Mouse (Mus musculus) midbrain, embryonic 14.5 days (tissue): ENCODE measurements at regions not wholly inside any gene's neighbourhood (a gene's known extent, or its start where the extent isn't known, plus 50 kb on each side); places are given as distances from the start of the nearest gene placed in this dataset.
A peak's percentile ranks its signal among the peaks of the same experiment; 100 is the strongest.
"Not testable (repeated sequence)": the region's sequence is repeated elsewhere in the genome, so short reads cannot be mapped to it uniquely, and the experiment has no call there.

Experiments used
- ATAC-seq: fragments of 200-750 bp; cut with Nextera tagmentation; 2 replicates; pipeline ENCODE4 v1.8.0; 2017; ENCODE audit warnings: moderate number of reproducible peaks, moderate library complexity; ENCODE audit not compliant: low FRiP score, low TSS enrichment
- DNase-seq: peaks from one replicate; pipeline ENCODE4 v3.0.0-alpha.2; 2015
- H3K27ac ChIP-seq: fragments of 300-500 bp; sonication (generic); replicated peaks from 2 replicates; pipeline ENCODE4 v1.5.1; 2014; ENCODE audit warnings: mild to moderate bottlenecking, low read depth, low read length, moderate library complexity
- H3K27me3 ChIP-seq: fragments of 300-500 bp; sonication (generic); 2 replicates; pipeline ENCODE4 v1.6.1; 2014; ENCODE audit warnings: low read length, control low read depth, mixed read lengths; ENCODE audit not compliant: control insufficient read depth, insufficient read depth
- H3K36me3 ChIP-seq: fragments of 300-500 bp; sonication (generic); 2 replicates; pipeline ENCODE4 v1.6.1; 2014; ENCODE audit warnings: low read length, control low read depth; ENCODE audit not compliant: control insufficient read depth, insufficient read depth
- H3K4me1 ChIP-seq: fragments of 300-500 bp; sonication (generic); 2 replicates; pipeline ENCODE4 v1.6.1; 2014; ENCODE audit warnings: mild to moderate bottlenecking, antibody characterized with exemption, low read length, control low read depth; ENCODE audit not compliant: control insufficient read depth, insufficient read depth
- H3K4me2 ChIP-seq: fragments of 300-500 bp; sonication (generic); 2 replicates; pipeline ENCODE4 v1.6.1; 2014; ENCODE audit warnings: mild to moderate bottlenecking, low read length, moderate library complexity
- H3K4me3 ChIP-seq: fragments of 300-500 bp; sonication (generic); replicated peaks from 2 replicates; pipeline ENCODE4 v1.5.1; 2014; ENCODE audit warnings: low read depth, low read length
- H3K9ac ChIP-seq: fragments of 300-500 bp; sonication (generic); replicated peaks from 2 replicates; pipeline ENCODE4 v1.6.1; 2014; ENCODE audit warnings: mild to moderate bottlenecking, low read length, moderate library complexity
- H3K9me3 ChIP-seq: fragments of 300-500 bp; sonication (generic); 2 replicates; pipeline ENCODE4 v1.6.1; 2016; ENCODE audit warnings: low read length, control low read depth, mixed read lengths; ENCODE audit not compliant: control insufficient read depth
- WGBS: fragments of 180-500 bp; shearing (Covaris S2); extraction: QIAGEN DNeasy Blood & Tissue Kit; methylation state at CpG from one replicate; pipeline ENCODE4 v1.1.7; 2014; 5-methylcytosine and 5-hydroxymethylcytosine counted together

DNA sequence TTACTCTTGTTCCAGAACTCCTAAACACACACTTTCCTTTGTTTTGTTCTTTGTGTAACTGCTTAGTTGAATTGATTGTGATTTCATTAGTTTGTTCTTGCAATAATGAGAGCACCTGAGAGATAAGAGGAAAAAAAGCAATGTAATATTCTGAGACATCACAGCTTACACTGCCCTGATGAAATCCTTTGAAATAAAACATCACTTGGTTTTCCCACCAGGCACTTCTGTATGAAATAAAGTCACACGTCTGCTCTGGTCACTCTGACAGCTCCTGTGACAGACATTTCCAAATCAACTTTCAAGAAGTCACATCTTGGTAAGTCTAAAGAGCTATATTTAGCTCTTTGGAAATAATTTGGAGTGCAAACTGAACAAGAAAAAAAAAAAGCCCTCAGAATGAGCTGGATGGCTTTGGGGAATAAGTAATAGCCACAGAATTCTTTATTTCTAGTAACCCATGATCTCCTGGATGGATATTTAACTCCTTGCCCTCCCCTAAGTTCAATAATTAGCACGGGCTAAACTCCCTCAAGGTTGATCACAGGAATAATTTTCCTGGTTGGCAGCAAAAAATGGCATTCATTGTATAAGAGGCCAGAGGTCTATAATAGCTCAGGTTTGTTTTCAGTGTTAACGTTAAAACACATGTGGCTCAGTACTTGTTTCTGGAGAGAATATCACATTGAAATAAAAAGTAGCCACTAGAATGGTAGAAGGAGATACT, 452.4 kb upstream of the Kif18a start:
- no peak overlapping the region for H3K4me3 ChIP-seq
- H3K27ac ChIP-seq: peak overlapping the region; percentile 53
- H3K4me2 ChIP-seq: no peak overlapping the region; the same call in 1 of the 2 replicates
- H3K4me1 ChIP-seq: peaks cover 11% of the 10 kb centered on the region; the same call in 1 of the 2 replicates
- no peaks in the 10 kb centered on the region for H3K36me3 ChIP-seq
- WGBS: 30% methylated on average over 3 of the region's 3 CpGs
- H3K9me3 ChIP-seq: no peaks in the 10 kb centered on the region
- ATAC-seq (no peak), DNase-seq (peak; percentile 5)
- H3K9ac ChIP-seq: no peak overlapping the region; the same call in 1 of the 2 replicates
- H3K27me3 ChIP-seq: no peaks in the 10 kb centered on the region

DNA sequence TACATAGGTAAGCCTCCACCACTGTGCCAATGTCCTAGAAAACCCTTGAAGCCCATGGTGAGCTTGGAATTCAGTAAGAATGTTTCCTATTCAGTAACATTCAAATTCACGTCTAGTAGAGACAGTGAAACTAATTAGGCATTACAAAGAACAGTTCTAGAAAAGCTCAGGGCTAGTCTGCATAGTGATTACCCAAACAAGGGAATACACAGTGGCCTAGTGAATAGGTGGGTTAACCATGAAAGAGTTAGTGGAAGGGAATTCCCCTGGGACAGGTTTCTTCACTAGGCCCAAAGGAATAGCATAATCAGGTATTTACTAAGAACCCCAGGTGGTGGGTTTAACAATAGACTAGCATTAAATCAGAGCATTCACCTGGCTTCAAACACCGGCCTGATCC, 436.7 kb upstream of the Kif18a start:
- ATAC-seq, H3K9ac ChIP-seq, H3K9me3 ChIP-seq, H3K36me3 ChIP-seq, H3K4me1 ChIP-seq, H3K27ac ChIP-seq, H3K4me2 ChIP-seq, DNase-seq, H3K27me3 ChIP-seq, H3K4me3 ChIP-seq: not testable (repeated sequence)
- WGBS: 55% methylated on average over 2 of the region's 2 CpGs

DNA sequence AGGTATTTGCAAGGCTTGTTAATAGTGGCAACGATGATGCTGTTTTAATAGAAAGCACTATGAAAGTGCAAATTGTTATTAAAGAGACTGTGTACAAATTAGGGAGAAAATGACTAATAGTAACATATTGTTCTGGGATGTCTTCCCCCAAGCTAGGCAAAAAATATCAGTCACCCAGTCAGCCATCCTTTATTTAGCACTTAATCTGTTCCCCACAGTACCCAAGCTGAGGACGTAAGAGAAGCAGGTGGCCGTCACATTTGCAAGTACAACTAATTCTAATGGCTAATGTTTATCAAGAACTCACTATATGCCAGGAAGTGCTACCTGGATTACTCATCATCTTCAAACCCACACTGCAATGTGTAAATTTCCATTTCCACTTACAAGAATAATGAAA, 432.5 kb upstream of the Kif18a start:
- Histone ChIP-seq H3K9ac (no peak overlapping the region), H3K9me3 (no peaks in the 10 kb centered on the region), H3K27ac (no peak overlapping the region), H3K36me3 (no peaks in the 10 kb centered on the region), H3K4me3 (no peak overlapping the region), H3K4me1 (no peaks in the 10 kb centered on the region), H3K4me2 (no peak overlapping the region), H3K27me3 (no peaks in the 10 kb centered on the region)
- WGBS: 85% methylated on average over 3 of the region's 3 CpGs
- DNase-seq: no peak
- no peak for ATAC-seq

DNA sequence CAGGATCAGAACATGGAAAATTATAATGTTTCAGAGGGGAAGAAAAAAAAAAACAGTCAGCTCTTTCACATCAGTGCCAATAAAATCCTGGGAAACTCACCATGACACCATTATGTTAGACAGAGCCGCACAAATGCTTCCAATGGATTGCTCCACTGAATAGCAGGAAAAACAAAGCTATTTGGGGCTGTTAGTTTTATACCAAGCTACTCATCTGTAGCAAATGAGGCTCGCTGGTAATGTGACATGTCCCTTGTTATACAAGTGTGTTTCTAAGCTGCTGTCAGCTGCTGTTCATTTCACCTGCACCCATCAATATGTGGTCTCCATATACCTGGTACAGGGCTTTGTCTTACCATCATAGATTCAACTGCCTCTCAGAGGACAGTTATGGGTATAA, 426.1 kb upstream of the Kif18a start:
- no peak overlapping the region for H3K4me2 ChIP-seq
- no peaks in the 10 kb centered on the region for H3K36me3 ChIP-seq
- DNase-seq (peak; percentile 5), ATAC-seq (no peak)
- H3K4me3 ChIP-seq: no peak overlapping the region
- WGBS: 33% methylated on average over 2 of the region's 2 CpGs
- no peaks in the 10 kb centered on the region for H3K9me3 ChIP-seq
- H3K27ac ChIP-seq: no peak overlapping the region
- no peaks in the 10 kb centered on the region for H3K27me3 ChIP-seq
- H3K4me1 ChIP-seq: no peaks in the 10 kb centered on the region
- H3K9ac ChIP-seq: no peak overlapping the region

DNA sequence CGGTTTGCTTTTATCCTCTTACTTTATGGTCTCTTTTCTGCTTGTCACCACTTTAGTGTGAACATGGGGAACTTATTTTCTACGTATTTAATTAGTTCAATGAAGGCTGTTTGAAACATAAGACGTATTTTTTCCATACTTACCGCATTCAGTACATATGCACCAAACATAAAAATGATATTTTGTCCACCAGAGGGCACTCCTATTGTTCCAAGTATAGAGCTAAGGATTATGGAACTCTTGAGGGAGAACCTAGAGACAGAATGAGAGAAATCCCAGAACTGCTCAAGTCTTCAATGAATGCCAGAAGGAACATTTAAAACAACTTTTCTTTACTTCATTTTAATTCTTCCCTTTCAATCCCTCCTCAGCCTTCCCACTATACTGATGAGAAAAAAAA, 403.4 kb upstream of the Kif18a start:
- ATAC-seq (0 out of 2 replicates have a peak, but pooled peaks have one; percentile 58), DNase-seq (peak; percentile 75)
- H3K9ac ChIP-seq: no peak overlapping the region
- H3K36me3 ChIP-seq: no peaks in the 10 kb centered on the region
- H3K27me3 ChIP-seq: no peaks in the 10 kb centered on the region
- 71% methylated on average over 4 of the region's 4 CpGs for WGBS
- H3K4me3 ChIP-seq: no peak overlapping the region
- H3K27ac ChIP-seq: no peak overlapping the region
- H3K4me2 ChIP-seq: no peak overlapping the region
- H3K4me1 ChIP-seq: no peaks in the 10 kb centered on the region
- H3K9me3 ChIP-seq: no peaks in the 10 kb centered on the region; the same call in 1 of the 2 replicates

DNA sequence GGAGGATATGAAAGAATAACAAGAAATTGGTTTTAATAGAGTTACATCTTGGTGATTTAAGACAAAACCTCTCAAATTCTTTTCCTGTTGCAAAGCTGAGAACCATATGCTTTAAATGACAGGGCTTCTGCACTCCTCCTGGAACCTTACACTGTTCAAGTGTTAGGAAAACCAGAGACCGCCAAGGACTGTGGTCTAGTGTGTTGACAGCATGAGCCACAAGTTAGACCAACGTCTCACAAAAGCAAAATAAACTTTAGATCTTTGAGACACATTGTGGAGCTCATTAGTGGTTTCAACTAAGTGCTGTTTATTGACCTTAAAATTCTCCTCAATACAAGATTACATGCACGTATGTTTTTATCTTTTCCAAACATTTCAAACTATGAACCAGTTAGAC, 402.9 kb upstream of the Kif18a start:
- no peak overlapping the region for H3K27ac ChIP-seq
- no peak overlapping the region for H3K4me2 ChIP-seq
- no peaks in the 10 kb centered on the region for H3K36me3 ChIP-seq
- H3K4me1 ChIP-seq: no peaks in the 10 kb centered on the region
- ATAC-seq (no peak), DNase-seq (no peak)
- H3K27me3 ChIP-seq: no peaks in the 10 kb centered on the region
- no peaks in the 10 kb centered on the region; the same call in 1 of the 2 replicates for H3K9me3 ChIP-seq
- H3K4me3 ChIP-seq: no peak overlapping the region
- WGBS: 83% methylated on average over 3 of the region's 3 CpGs
- no peak overlapping the region for H3K9ac ChIP-seq

DNA sequence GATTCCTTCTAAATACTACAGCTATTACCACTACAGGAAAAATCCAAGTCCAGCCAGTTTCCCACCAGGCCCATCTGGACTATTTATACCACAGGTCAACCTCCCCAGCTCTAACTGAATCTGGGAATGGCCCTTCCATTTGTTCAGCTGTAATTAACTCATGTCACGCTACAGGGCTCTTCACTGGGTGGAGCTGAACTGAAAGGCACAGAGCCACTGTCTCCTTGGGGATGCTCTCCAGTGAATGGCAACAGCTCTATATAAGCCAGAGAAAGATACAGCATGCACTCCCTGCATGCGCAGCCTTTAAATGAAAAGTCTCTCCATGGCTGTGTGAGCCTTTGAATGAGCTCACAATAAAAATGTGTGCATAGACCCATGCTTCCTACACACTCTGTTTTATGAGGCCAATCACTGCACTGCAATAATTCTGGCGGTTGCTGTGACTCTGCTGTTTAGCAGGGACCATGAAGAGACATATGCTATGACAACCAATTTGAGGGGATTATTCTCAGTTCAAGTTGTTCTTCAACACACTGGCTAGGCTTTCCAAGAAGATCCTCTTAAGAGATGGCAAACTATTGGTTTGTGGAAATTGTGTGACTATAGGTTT, 376.3 kb upstream of the Kif18a start:
- ATAC-seq: peak; percentile 58; the same call in 1 of the 2 replicates
- Histone ChIP-seq H3K4me3 (no peak overlapping the region), H3K4me1 (no peaks in the 10 kb centered on the region), H3K27ac (no peak overlapping the region), H3K4me2 (no peak overlapping the region), H3K9ac (no peak overlapping the region), H3K27me3 (no peaks in the 10 kb centered on the region), H3K9me3 (no peaks in the 10 kb centered on the region), H3K36me3 (no peaks in the 10 kb centered on the region)
- peak; percentile 43 for DNase-seq
- 25% methylated on average over 3 of the region's 3 CpGs for WGBS

DNA sequence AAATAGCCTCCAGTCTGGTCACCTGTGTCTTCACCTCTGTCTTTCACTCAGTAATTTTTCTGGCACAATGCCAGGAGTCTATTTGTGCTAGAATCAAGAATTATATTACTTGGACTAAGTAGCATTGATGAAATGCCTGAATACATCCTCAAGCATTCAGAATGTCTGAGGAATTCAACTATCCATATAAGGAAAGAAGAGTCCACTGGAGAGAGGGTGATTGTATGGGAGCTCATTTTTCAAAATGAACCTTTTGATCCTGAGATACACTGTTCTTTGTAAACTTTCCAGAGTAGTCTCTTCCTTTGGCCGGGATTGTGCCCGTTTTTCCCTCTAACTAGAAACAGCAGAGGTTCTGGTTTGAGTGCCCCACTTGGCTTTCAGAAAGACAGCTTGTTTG, 367.0 kb upstream of the Kif18a start:
- H3K27ac ChIP-seq: no peak overlapping the region
- no peaks in the 10 kb centered on the region for H3K9me3 ChIP-seq
- H3K36me3 ChIP-seq: no peaks in the 10 kb centered on the region
- DNase-seq (no peak), ATAC-seq (no peak)
- no peak overlapping the region for H3K4me3 ChIP-seq
- H3K4me1 ChIP-seq: no peaks in the 10 kb centered on the region
- no peak overlapping the region for H3K9ac ChIP-seq
- H3K27me3 ChIP-seq: no peaks in the 10 kb centered on the region
- H3K4me2 ChIP-seq: no peak overlapping the region
- 77% methylated on average over 2 of the region's 2 CpGs for WGBS

DNA sequence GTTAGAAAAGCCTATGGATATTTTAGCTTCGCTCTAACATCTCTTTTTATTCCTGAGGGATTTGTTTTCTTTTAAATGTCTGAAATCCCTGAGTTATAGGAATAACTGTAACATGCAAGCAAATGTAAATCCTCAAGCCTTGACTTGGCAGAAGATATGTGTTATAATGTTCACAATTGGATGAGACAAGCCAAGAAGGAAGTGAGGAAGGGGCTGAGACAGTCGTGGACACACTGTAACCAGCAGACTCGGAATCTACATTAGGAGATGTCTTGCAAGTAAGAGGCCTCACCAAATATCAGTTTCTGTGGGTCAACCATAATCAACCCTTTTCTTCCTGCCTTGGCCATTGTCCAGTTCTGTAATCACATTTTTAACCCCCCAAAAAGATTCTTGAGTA, 366.6 kb upstream of the Kif18a start:
- Histone ChIP-seq H3K4me1 (no peaks in the 10 kb centered on the region), H3K4me3 (no peak overlapping the region), H3K4me2 (no peak overlapping the region), H3K36me3 (no peaks in the 10 kb centered on the region), H3K9ac (no peak overlapping the region), H3K27me3 (no peaks in the 10 kb centered on the region), H3K9me3 (no peaks in the 10 kb centered on the region), H3K27ac (no peak overlapping the region)
- DNase-seq (no peak), ATAC-seq (no peak)
- WGBS: 86% methylated on average over 3 of the region's 3 CpGs
